Comparison of ENCODE assay signal across 8 mouse cellular contexts in genomic region chr3:97393079-97393478, GRCm38 (mm10). TPM values are rescaled to one million over a fixed set of nuclear protein-coding genes. Genes with fewer than 3 reads are reported as not detected.
DNase-seq lines count a peak whose midpoint lies in the region; ATAC-seq and TF ChIP-seq lines count a peak whose summit lies in the region.
"Had no signal": no experiment of that assay in that cellular context is flagged by ENCODE, and none has a peak within 500 bp of the region (broad histone marks: within the 10 kb centered on the region; RNA-seq: fewer than 3 reads in every experiment).

No protein-coding gene starts in this region.

- no peak overlapping the region for H3K4me2 ChIP-seq in kidney, postnatal 0 days (ENCODE audit: low read length)
- H3K4me2 ChIP-seq in kidney, embryonic 14.5 days (replicated peaks; ENCODE audit: low read depth, low read length): no peak overlapping the region
- H3K4me2 ChIP-seq: limb, embryonic 12.5 days had no signal

- no peaks in the 10 kb centered on the region for H3K9me3 ChIP-seq in kidney, postnatal 0 days (replicated peaks; ENCODE audit: low read length)
- no peaks in the 10 kb centered on the region for H3K9me3 ChIP-seq in kidney, embryonic 14.5 days (ENCODE audit: control insufficient read depth, low read length)

- no peak overlapping the region for H3K27ac ChIP-seq in kidney, postnatal 0 days
- H3K27ac ChIP-seq in kidney, embryonic 14.5 days (ENCODE audit: low read depth, low read length): no peak overlapping the region
- H3K27ac ChIP-seq: limb, embryonic 12.5 days had no signal

- no peaks in the 10 kb centered on the region for H3K27me3 ChIP-seq in kidney, postnatal 0 days (ENCODE audit: insufficient read depth, low read length)
- no peaks in the 10 kb centered on the region for H3K27me3 ChIP-seq in kidney, embryonic 14.5 days (ENCODE audit: control insufficient read depth, insufficient read depth, low read length)
- H3K27me3 ChIP-seq: limb, embryonic 12.5 days had no signal

- peak; percentile 34 for DNase-seq in kidney, postnatal 0 days (ENCODE audit: low spot score)
- DNase-seq in NIH3T3 (ENCODE audit: low read depth): peak; percentile 24
- peak; percentile 41 for DNase-seq in embryo, embryonic 11 days
- peak; percentile 51 for DNase-seq in retina, postnatal 1 day
- DNase-seq in gastrocnemius, postnatal 25 days: no peak
- DNase-seq in left cerebral cortex, postnatal 36 days (ENCODE audit: low spot score in 2 of 2): no peak

- H3K4me3 ChIP-seq in kidney, postnatal 0 days (replicated peaks; ENCODE audit: low read depth, low read length): no peak overlapping the region
- H3K4me3 ChIP-seq in kidney, embryonic 14.5 days (ENCODE audit: low read length): no peak overlapping the region
- H3K4me3 ChIP-seq: limb, embryonic 12.5 days had no signal

- no peak for ATAC-seq in kidney, postnatal 0 days (replicated peaks; ENCODE audit: low FRiP score, low read depth)
- no peak for ATAC-seq in kidney, embryonic 14.5 days (ENCODE audit: low FRiP score, low TSS enrichment)

- no peak overlapping the region for H3K9ac ChIP-seq in kidney, postnatal 0 days (ENCODE audit: low read depth, low read length)
- no peak overlapping the region for H3K9ac ChIP-seq in kidney, embryonic 14.5 days (ENCODE audit: low read depth, low read length)
- H3K9ac ChIP-seq: limb, embryonic 12.5 days had no signal

- intact Hi-C loops in left cerebral cortex, postnatal 36 days (cut with DNase I): loop anchor here (10.0 kb wide), 1 partner anchor 142 kb away; no protein-coding TSS in a partner anchor

- no peaks in the 10 kb centered on the region for H3K4me1 ChIP-seq in kidney, postnatal 0 days (replicated peaks; ENCODE audit: insufficient read depth, low read length)
- H3K4me1 ChIP-seq in kidney, embryonic 14.5 days (ENCODE audit: control insufficient read depth, insufficient read depth, low read length): no peaks in the 10 kb centered on the region
- H3K4me1 ChIP-seq: limb, embryonic 12.5 days had no signal

- peak; percentile 66 for TF ChIP-seq CTCF in kidney, postnatal 0 days (IDR thresholded peaks at IDR 0.05; ENCODE audit: low read depth)

- no peaks in the 10 kb centered on the region for H3K36me3 ChIP-seq in kidney, postnatal 0 days (ENCODE audit: insufficient read depth, low read length)
- H3K36me3 ChIP-seq in kidney, embryonic 14.5 days (ENCODE audit: control insufficient read depth, insufficient read depth, low read length): no peaks in the 10 kb centered on the region
- H3K36me3 ChIP-seq: limb, embryonic 12.5 days had no signal

- 75% methylated on average over 5 of the region's 5 CpGs for WGBS in kidney, postnatal 0 days
- 76% methylated on average over 5 of the region's 5 CpGs for WGBS in kidney, embryonic 14.5 days

RNA-seq across cellular contexts. Expression of gene Olfr1402, which starts 28.7 kb away (rescaled TPM):
- 0.04 TPM in 1 of 2 replicates, not detected in the other for polyA plus RNA-seq in kidney, postnatal 0 days (2015; fragmentation: Nextera tagmentation; extraction: Ambion mirVana)
- polyA plus RNA-seq in kidney, embryonic 14.5 days (2014; fragmentation: Nextera tagmentation; extraction: Ambion mirVana): not detected in 2 replicates
- total RNA-seq in gastrocnemius, postnatal 25 days (2021): not detected
- not detected for total RNA-seq in left cerebral cortex, postnatal 36 days (2021)
- polyA plus RNA-seq: limb, embryonic 12.5 days had no signal

Comparison
In these comparisons a context has a peak if more than half of its experiments do, and no peak if none do; other contexts are left out.
1. DNase-seq: peak in kidney, postnatal 0 days (single experiment), NIH3T3 (single experiment), embryo, embryonic 11 days (single experiment) and retina, postnatal 1 day (single experiment); none in gastrocnemius, postnatal 25 days (single experiment) and left cerebral cortex, postnatal 36 days (0 of 2).